Mouse (Mus musculus): ENCODE measurements around the gene Etv3. TPM values are rescaled to one million over a fixed set of nuclear protein-coding genes. Genes with fewer than 3 reads are reported as not detected.
A peak's percentile ranks its signal among the peaks of the same experiment; 100 is the strongest.

Etv3 gene
- total and polyA plus RNA-seq, 3 experiments, result 12.6 to 24.1 (median 16.8) TPM

DNA sequence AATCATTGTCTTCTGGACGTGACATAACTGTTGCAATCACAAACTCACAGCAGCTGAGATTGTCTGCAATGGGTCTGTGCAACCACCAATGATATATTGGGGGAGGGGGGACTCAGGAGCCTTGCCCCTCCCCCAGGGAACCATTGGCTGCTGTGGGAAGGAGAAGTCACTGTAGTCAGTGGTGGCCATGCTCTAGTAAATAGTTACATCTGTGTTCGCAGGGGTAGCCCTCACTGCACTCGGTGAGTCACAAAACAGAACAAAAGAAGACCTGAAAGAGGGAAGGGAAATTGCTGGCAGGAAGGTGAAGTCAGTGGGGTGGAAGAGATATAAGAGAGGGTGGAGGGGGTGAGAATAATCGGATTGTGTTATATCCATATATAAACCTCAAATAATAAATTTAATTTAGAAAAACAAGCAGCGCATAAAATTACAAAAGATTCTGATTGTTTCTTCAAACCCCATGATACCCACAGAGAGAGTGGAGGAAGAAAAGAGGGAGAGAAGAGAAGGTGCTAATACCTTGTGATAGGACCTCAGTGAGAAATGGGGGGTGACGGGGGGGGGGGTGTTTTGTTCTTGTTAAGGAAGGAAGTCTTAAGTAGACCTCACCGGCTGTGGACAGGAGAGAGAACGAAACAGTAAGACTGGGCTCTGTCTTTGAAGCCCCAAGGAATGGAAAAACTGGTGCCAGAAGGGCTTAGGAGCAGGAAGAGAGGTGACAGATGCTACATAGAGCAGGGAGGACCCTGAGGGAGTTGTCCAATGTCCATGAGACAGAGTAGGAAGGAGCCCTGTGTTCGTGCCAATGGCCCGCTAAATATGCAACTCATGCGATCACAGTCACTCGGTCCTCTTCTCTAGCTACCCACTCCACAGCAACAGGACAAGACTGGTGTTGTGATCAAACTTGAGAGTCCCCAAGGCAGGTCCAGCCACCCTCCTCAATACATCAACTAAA lies 18.5 kb upstream of the Etv3 start:
- in situ Hi-C loops (cut with MboI; ENCODE audit: low pct_ligation_motif_present, low pct_unique_long_range_greater_than_20kb, low sequenced_read_pairs), result loop anchor here (5.0 kb wide), 1 partner anchor 46 kb away; no protein-coding TSS in a partner anchor
- Histone ChIP-seq H3K4me2 (ENCODE audit: insufficient read depth, low read depth, poor library complexity, severe bottlenecking) (peak overlapping the region; percentile 42; the same call in 1 of the 2 replicates), H3K4me1 (ENCODE audit: control insufficient read depth in 1 of 2, insufficient read depth in 2 of 2) (peaks cover 45 to 95% of the 10 kb centered on the region in 2 experiments), H3K27me3 (replicated peaks) (no peaks in the 10 kb centered on the region), H3K9me3 (replicated peaks; ENCODE audit: low read length) (peaks cover 2% of the 10 kb centered on the region), H3K9ac (ENCODE audit: insufficient read depth, low read depth) (no peak overlapping the region), H3K79me2 (replicated peaks; ENCODE audit: control insufficient read depth, extremely low read depth, insufficient read depth, poor library complexity, severe bottlenecking) (no peaks in the 10 kb centered on the region), H3K36me3 (replicated peaks in 1 of 2; ENCODE audit: control insufficient read depth in 1 of 2, insufficient read depth in 1 of 2, low read length in 1 of 2) (peaks cover 0 to 3% of the 10 kb centered on the region in 2 experiments), H3K4me3 (replicated peaks in 1 of 3; ENCODE audit: low read depth in 2 of 3, low read length in 2 of 3, poor library complexity in 1 of 3) (peak overlapping the region in 1 of 3 experiments; percentile 14), H3K27ac (ENCODE audit: insufficient read depth, low read depth) (peak overlapping the region; percentile 43; the same call in 1 of the 2 replicates)
- DNase-seq (ENCODE audit: extremely low read depth), result peak; percentile 92
- TF ChIP-seq ETS1 (conservative IDR thresholded peaks at IDR 0.05; ENCODE audit: low read depth, low read length) (peak; percentile 77), EP300 (IDR thresholded peaks at IDR 0.05; ENCODE audit: low read length) (peak; percentile 61), TCF12 (IDR thresholded peaks at IDR 0.05; ENCODE audit: low read depth, low read length) (peak; percentile 46; the same call in 1 of the 2 replicates), SIN3A (IDR thresholded peaks at IDR 0.05; ENCODE audit: low read length) (peak; percentile 57; the same call in 1 of the 2 replicates), E2F4 (IDR thresholded peaks at IDR 0.05; ENCODE audit: insufficient replicate concordance, low read depth, low read length) (no peak), GABPA (IDR thresholded peaks at IDR 0.05; ENCODE audit: insufficient replicate concordance, low read depth, low read length) (no peak), NRF1 (IDR thresholded peaks at IDR 0.05; ENCODE audit: low read depth, low read length) (no peak), SMC3 (IDR thresholded peaks at IDR 0.05; ENCODE audit: low read depth, low read length) (0 out of 2 replicates have a peak, but pooled peaks have one; percentile 13), ELF1 (IDR thresholded peaks at IDR 0.05; ENCODE audit: low read depth, low read length) (0 out of 2 replicates have a peak, but pooled peaks have one; percentile 27), RAD21 (IDR thresholded peaks at IDR 0.05; ENCODE audit: low read depth, low read length) (no peak), POLR2A (IDR thresholded peaks at IDR 0.05; ENCODE audit: low read depth, low read length) (no peak; the same call in 1 of the 2 replicates), IRF4 (IDR thresholded peaks at IDR 0.05; ENCODE audit: low read depth, low read length) (peak; percentile 70; the same call in 1 of the 2 replicates), RCOR1 (conservative IDR thresholded peaks at IDR 0.05; ENCODE audit: low read depth, low read length) (0 out of 2 replicates have a peak, but pooled peaks have one; percentile 22), MEF2A (IDR thresholded peaks at IDR 0.05; ENCODE audit: borderline replicate concordance, low read depth, low read length) (peak; percentile 33; the same call in 1 of the 2 replicates), MYC (IDR thresholded peaks at IDR 0.05; ENCODE audit: low read depth, low read length) (0 out of 2 replicates have a peak, but pooled peaks have one; percentile 36), TBP (conservative IDR thresholded peaks at IDR 0.05; ENCODE audit: low read depth, low read length) (0 out of 2 replicates have a peak, but pooled peaks have one; percentile 35), ZMIZ1 (IDR thresholded peaks at IDR 0.05; ENCODE audit: low read depth, low read length) (peak; percentile 37; the same call in 1 of the 2 replicates), BHLHE40 (IDR thresholded peaks at IDR 0.05; ENCODE audit: low read depth, low read length) (0 out of 2 replicates have a peak, but pooled peaks have one; percentile 24), JUN (IDR thresholded peaks at IDR 0.05; ENCODE audit: insufficient read depth, low read depth, low read length) (peak; percentile 31; the same call in 1 of the 2 replicates), PAX5 (IDR thresholded peaks at IDR 0.05; ENCODE audit: low read length) (no peak), MAZ (IDR thresholded peaks at IDR 0.05; ENCODE audit: low read depth, low read length) (no peak; the same call in 1 of the 2 replicates), MAFK (IDR thresholded peaks at IDR 0.05; ENCODE audit: insufficient replicate concordance, low read length) (peak; percentile 13; the same call in 1 of the 2 replicates), CHD2 (IDR thresholded peaks at IDR 0.05; ENCODE audit: low read length) (peak; percentile 88), MAX (IDR thresholded peaks at IDR 0.05; ENCODE audit: low read length) (0 out of 2 replicates have a peak, but pooled peaks have one; percentile 14), USF1 (IDR thresholded peaks at IDR 0.05; ENCODE audit: low read depth, low read length) (no peak)
- dilution Hi-C loops (cut with MboI; ENCODE audit: extremely low pct_ligation_motif_present, extremely low pct_unique_long_range_greater_than_20kb, low sequenced_read_pairs), result no loop called here
